Mouse (Mus musculus) kidney, postnatal 0 days (tissue): Measurements from ENCODE around the gene Ptpn13. TPM values are rescaled to one million over a fixed set of nuclear protein-coding genes. Genes with fewer than 3 reads are reported as not detected.

Source experiments
- ATAC-seq: fragments of 200-750 bp; cut with Nextera tagmentation; replicated peaks from 2 replicates; pipeline ENCODE4 v1.8.0; 2017; ENCODE audit warnings: low read depth, moderate number of reproducible peaks, moderate TSS enrichment, moderate library complexity; ENCODE audit not compliant: low FRiP score
- DNase-seq: peaks from one replicate; pipeline ENCODE4 v3.0.0-alpha.2; 2016; ENCODE audit warnings: low spot score
- H3K27ac ChIP-seq: fragments of 300-500 bp; sonication (generic); 2 replicates; pipeline ENCODE4 v1.5.1; 2014; ENCODE audit warnings: mild to moderate bottlenecking
- H3K27me3 ChIP-seq: fragments of 300-500 bp; sonication (generic); 2 replicates; pipeline ENCODE4 v1.6.1; 2014; ENCODE audit warnings: low read length, mixed read lengths; ENCODE audit not compliant: insufficient read depth
- H3K36me3 ChIP-seq: fragments of 300-500 bp; sonication (generic); 2 replicates; pipeline ENCODE4 v1.6.1; 2014; ENCODE audit warnings: low read length, mixed read lengths; ENCODE audit not compliant: insufficient read depth
- H3K4me1 ChIP-seq: fragments of 300-500 bp; sonication (generic); replicated peaks from 2 replicates; pipeline ENCODE4 v1.6.1; 2014; ENCODE audit warnings: antibody characterized with exemption, low read length, mixed read lengths; ENCODE audit not compliant: insufficient read depth
- H3K4me2 ChIP-seq: fragments of 300-500 bp; sonication (generic); 2 replicates; pipeline ENCODE4 v1.6.1; 2014; ENCODE audit warnings: mild to moderate bottlenecking, low read length, moderate library complexity, mixed read lengths
- H3K4me3 ChIP-seq: fragments of 300-500 bp; sonication (generic); replicated peaks from 2 replicates; pipeline ENCODE4 v1.5.1; 2014; ENCODE audit warnings: low read depth, low read length
- H3K9ac ChIP-seq: fragments of 300-500 bp; sonication (generic); 2 replicates; pipeline ENCODE4 v1.6.1; 2014; ENCODE audit warnings: low read depth, low read length
- H3K9me3 ChIP-seq: fragments of 300-500 bp; sonication (generic); replicated peaks from 2 replicates; pipeline ENCODE4 v1.6.1; 2016; ENCODE audit warnings: low read length, inconsistent platforms, mixed read lengths
- CTCF ChIP-seq: IDR thresholded peaks from 2 replicates; pipeline ENCODE4 v1.5.1; 2016; ENCODE audit warnings: antibody characterized with exemption, low read depth, mild to moderate bottlenecking, moderate library complexity
- WGBS: fragments of 180-500 bp; shearing (Covaris S2); extraction: QIAGEN DNeasy Blood & Tissue Kit; methylation state at CpG from one replicate; pipeline ENCODE4 v1.1.7; 2014; 5-methylcytosine and 5-hydroxymethylcytosine counted together
- polyA plus RNA-seq: library from polyadenylated mRNA; unstranded; fragments of >200 nt; fragmentation: Nextera tagmentation; extraction: Ambion mirVana; gene quantifications from 2 replicates; pipeline ENCODE4 v1.2.1, GENCODE M21; 2015

Gene Ptpn13
- polyA plus RNA-seq, 1 experiment from 2014 or later, result 20.4 TPM

- Histone ChIP-seq H3K27me3 (no peaks in the 10 kb centered on the region), H3K9me3 (no peaks in the 10 kb centered on the region), H3K27ac (no peak overlapping the region), H3K4me1 (no peaks in the 10 kb centered on the region), H3K4me2 (no peak overlapping the region), H3K36me3 (no peaks in the 10 kb centered on the region), H3K4me3 (no peak overlapping the region), H3K9ac (no peak overlapping the region)
- no peak for TF ChIP-seq CTCF
- 73% methylated on average over 5 of the region's 5 CpGs for WGBS
- DNase-seq, result no peak
- ATAC-seq, result no peak
These were observed 197.3 kb downstream of the Ptpn13 start for GRCm38 (mm10) chr5:103622321-103622720.

DNA sequence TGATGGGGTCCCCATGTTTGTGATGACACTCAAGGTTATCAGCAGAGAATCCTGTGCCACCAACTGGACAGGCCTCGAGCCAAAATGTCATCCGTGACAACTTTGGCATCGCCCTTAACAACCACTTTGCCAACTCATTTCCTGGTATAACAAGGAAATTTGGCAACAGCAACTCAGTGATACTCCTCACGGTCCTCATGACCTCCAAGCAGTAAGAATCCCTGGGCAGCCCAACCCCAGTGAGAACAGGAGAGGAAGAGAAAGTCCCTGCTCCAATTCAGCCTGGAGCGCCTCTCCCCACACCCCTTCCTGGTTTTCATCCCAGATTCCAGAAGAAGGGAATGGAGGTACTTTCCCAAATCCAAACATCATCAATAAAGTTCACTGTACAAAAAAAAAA is 199.8 kb downstream of the Ptpn13 start:
- TF ChIP-seq CTCF, result no peak
- ATAC-seq (no peak), DNase-seq (no peak)
- Histone ChIP-seq H3K4me3 (no peak overlapping the region), H3K9ac (no peak overlapping the region), H3K4me1 (no peaks in the 10 kb centered on the region), H3K9me3 (no peaks in the 10 kb centered on the region), H3K36me3 (no peaks in the 10 kb centered on the region), H3K27me3 (no peaks in the 10 kb centered on the region), H3K27ac (no peak overlapping the region), H3K4me2 (no peak overlapping the region)
- 93% methylated on average over 5 of the region's 5 CpGs for WGBS

DNA sequence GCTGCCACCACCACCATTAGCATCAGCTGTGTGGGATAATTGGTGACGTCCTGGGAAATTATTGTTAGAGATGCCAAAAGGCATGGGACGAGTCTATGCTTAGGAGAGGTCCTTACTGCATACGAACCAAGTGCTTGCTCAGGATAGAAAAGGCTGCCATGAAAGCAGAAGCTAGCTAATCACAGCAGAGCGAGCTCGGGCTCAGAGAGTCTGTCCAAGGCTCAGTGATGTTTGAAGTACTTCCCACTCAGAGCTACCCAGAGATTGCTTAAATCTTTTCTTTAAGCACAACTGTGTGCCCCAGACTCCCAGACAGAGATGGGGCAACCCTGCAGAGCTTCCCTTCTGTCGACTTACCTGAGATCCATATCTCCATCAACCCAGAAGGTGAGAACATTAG is 203.5 kb downstream of the Ptpn13 start:
- ATAC-seq (no peak), DNase-seq (no peak)
- Histone ChIP-seq H3K27me3 (no peaks in the 10 kb centered on the region), H3K4me3 (no peak overlapping the region), H3K4me1 (no peaks in the 10 kb centered on the region), H3K4me2 (no peak overlapping the region), H3K9ac (no peak overlapping the region), H3K27ac (no peak overlapping the region), H3K36me3 (no peaks in the 10 kb centered on the region), H3K9me3 (no peaks in the 10 kb centered on the region)
- no peak for TF ChIP-seq CTCF
- WGBS, result 78% methylated on average over 6 of the region's 6 CpGs

DNA sequence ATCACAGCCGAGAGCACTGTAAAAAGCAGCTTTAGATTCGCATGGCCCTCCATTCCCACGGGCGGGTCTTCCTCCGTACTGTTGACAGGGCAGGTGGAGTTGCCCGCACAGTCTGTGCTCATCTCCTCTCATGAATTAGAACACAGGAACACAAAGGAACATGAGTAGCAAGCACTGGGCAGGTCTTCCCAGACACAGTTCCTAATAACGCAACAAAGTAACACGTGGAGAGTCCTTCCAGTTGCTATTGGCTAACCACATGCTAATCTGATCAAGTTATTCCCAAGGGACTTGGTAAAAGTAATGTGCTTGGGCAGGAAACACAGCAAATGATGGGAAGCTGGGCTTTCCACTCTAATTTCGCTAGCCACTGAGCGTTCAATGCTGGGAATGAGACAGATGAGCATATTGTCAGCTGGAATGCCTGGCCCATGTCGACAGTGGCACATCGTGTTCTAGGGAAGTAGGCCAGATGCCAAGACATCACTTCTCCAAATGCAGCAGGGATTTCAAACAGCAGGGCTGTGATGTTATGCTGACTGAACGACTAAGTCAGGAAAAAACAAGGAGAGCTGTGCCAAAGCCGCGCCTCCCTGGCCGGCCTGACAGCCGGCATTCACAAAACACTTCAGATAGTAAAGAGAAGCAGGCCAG is 204.2 kb downstream of the Ptpn13 start, which contains the start of gene Slc10a6:
Slc10a6 (minus strand) TSS at position 293 of the 654 bp plus-strand sequence.
- H3K36me3 ChIP-seq, result no peaks in the 10 kb centered on the region
- DNase-seq (peak; percentile 76), ATAC-seq (no peak)
- H3K4me3 ChIP-seq, result no peak within 1 kb of the TSS
- H3K27ac ChIP-seq, result 0 out of 2 replicates have a peak within 1 kb of the TSS, but pooled peaks have one; percentile 25
- 58% methylated on average over 17 of the region's 17 CpGs for WGBS
- H3K4me1 ChIP-seq, result no peaks in the 10 kb centered on the region
- no peak within 1 kb of the TSS for H3K9ac ChIP-seq
- no peaks in the 10 kb centered on the region for H3K9me3 ChIP-seq
- H3K27me3 ChIP-seq, result no peaks in the 10 kb centered on the region
- TF ChIP-seq CTCF, result no peak
- H3K4me2 ChIP-seq, result no peak within 1 kb of the TSS

DNA sequence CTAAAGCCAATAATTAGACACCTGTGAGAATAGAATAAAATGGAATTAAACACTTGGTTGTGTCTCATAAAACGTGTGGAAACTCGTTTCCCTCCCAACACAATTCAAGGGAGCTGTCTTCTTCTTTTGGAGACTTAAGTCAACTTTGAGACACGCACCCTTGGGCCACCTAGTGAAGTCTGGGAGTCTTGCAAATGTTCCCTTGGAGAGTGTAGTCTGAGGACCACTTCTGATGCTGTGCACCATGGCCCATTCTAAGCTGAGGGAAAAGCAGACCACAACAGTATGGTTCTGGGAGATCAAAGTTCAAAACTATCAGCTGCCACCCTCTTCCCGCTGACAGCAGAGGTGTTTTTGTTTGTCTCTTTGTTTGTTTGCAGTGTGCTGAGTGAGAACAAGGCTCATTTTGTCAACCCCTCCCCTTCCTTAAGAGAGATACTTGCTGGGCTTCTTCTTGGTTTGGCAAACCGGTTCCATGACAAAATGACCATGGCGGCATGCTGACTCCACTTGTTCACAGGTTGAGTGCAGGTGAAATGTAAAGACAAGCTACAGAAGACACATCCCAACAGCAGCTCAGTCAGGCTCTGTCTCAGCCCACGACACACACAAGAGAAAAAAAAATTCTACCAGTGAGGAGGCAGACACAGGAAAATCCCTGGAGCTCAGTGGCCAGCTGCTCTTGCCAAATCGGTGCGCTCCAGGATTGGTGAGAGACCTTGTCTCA is 205.0 kb downstream of the Ptpn13 start:
- ATAC-seq (no peak), DNase-seq (no peak)
- no peak overlapping the region for H3K4me2 ChIP-seq
- H3K9ac ChIP-seq, result no peak overlapping the region
- 75% methylated on average over 9 of the region's 9 CpGs for WGBS
- H3K36me3 ChIP-seq, result no peaks in the 10 kb centered on the region
- no peaks in the 10 kb centered on the region for H3K27me3 ChIP-seq
- TF ChIP-seq CTCF, result no peak
- H3K27ac ChIP-seq, result 0 out of 2 replicates have a peak overlapping the region, but pooled peaks have one; percentile 25
- H3K4me3 ChIP-seq, result no peak overlapping the region
- H3K9me3 ChIP-seq, result no peaks in the 10 kb centered on the region
- no peaks in the 10 kb centered on the region for H3K4me1 ChIP-seq

GRCm38 (mm10) chr5:103637162-103637561 is 212.2 kb downstream of the Ptpn13 start:
- H3K27me3 ChIP-seq, result no peaks in the 10 kb centered on the region
- no peaks in the 10 kb centered on the region for H3K36me3 ChIP-seq
- H3K9ac ChIP-seq, result no peak overlapping the region
- H3K4me1 ChIP-seq, result no peaks in the 10 kb centered on the region
- TF ChIP-seq CTCF, result no peak
- ATAC-seq (no peak), DNase-seq (no peak)
- WGBS, result 87% methylated on average over 2 of the region's 2 CpGs
- H3K4me2 ChIP-seq, result no peak overlapping the region
- no peak overlapping the region for H3K27ac ChIP-seq
- H3K9me3 ChIP-seq, result no peaks in the 10 kb centered on the region
- no peak overlapping the region for H3K4me3 ChIP-seq
